Mouse (Mus musculus): ENCODE results near the gene Nrn1l. TPM values are rescaled to one million over a fixed set of nuclear protein-coding genes. Genes with fewer than 3 reads are reported as not detected.
A peak's percentile ranks its signal among the peaks of the same experiment; 100 is the strongest.

Nrn1l gene
- total RNA-seq (2015) (0.42 TPM in 1 of 2 replicates, not detected in the other), total RNA-seq (2017) (not detected in 2 replicates)

- no peak for ATAC-seq (ENCODE audit: poor library complexity, severe bottlenecking)
These were observed at the start of gene Nrn1l for GRCm38 (mm10) chr8:105893339-105893738. Nrn1l (plus strand) TSS chr8:105893567.

GRCm38 (mm10) chr8:105846678-105847077 lies 46.7 kb upstream of the Nrn1l start:
- no peak for ATAC-seq (ENCODE audit: poor library complexity, severe bottlenecking)

- no peak for ATAC-seq (ENCODE audit: poor library complexity, severe bottlenecking)
These were observed 43.4 kb upstream of the Nrn1l start for GRCm38 (mm10) chr8:105850014-105850413.

GRCm38 (mm10) chr8:105850611-105851010 lies 42.8 kb upstream of the Nrn1l start:
- ATAC-seq (ENCODE audit: poor library complexity, severe bottlenecking), result no peak

- peak; percentile 70 for ATAC-seq (ENCODE audit: poor library complexity, severe bottlenecking)
These were observed 41.7 kb upstream of the Nrn1l start for GRCm38 (mm10) chr8:105851651-105852143.

- no peak for ATAC-seq (ENCODE audit: poor library complexity, severe bottlenecking)
These were observed 41.1 kb upstream of the Nrn1l start for GRCm38 (mm10) chr8:105852146-105852729.

- no peak for ATAC-seq (ENCODE audit: poor library complexity, severe bottlenecking)
These were observed 40.2 kb upstream of the Nrn1l start, which contains the start of gene Cenpt for GRCm38 (mm10) chr8:105853178-105853577. Cenpt (minus strand) TSS chr8:105853278.

GRCm38 (mm10) chr8:105854303-105854702 lies 39.1 kb upstream of the Nrn1l start:
- no peak for ATAC-seq (ENCODE audit: poor library complexity, severe bottlenecking)

GRCm38 (mm10) chr8:105854715-105855216 lies 38.6 kb upstream of the Nrn1l start, which contains the start of gene Thap11:
Thap11 (plus strand) TSS chr8:105855132.
- peak; percentile 74 for ATAC-seq (ENCODE audit: poor library complexity, severe bottlenecking)

GRCm38 (mm10) chr8:105855248-105856167 lies 37.9 kb upstream of the Nrn1l start:
- ATAC-seq (ENCODE audit: poor library complexity, severe bottlenecking), result peak; percentile 0; the same call in 1 of the 2 replicates

GRCm38 (mm10) chr8:105856168-105856835 lies 37.1 kb upstream of the Nrn1l start:
- ATAC-seq (ENCODE audit: poor library complexity, severe bottlenecking), result no peak

GRCm38 (mm10) chr8:105858495-105858894 lies 34.9 kb upstream of the Nrn1l start:
- ATAC-seq (ENCODE audit: poor library complexity, severe bottlenecking), result peak; percentile 37

GRCm38 (mm10) chr8:105859314-105859713 lies 34.1 kb upstream of the Nrn1l start:
- no peak for ATAC-seq (ENCODE audit: poor library complexity, severe bottlenecking)

- peak; percentile 89 for ATAC-seq (ENCODE audit: poor library complexity, severe bottlenecking)
These were observed 33.0 kb upstream of the Nrn1l start, which contains the start of gene Nutf2 for GRCm38 (mm10) chr8:105860143-105860981. Nutf2 (plus strand) TSS chr8:105860580.

GRCm38 (mm10) chr8:105861951-105862350 lies 31.4 kb upstream of the Nrn1l start:
- no peak for ATAC-seq (ENCODE audit: poor library complexity, severe bottlenecking)

- no peak for ATAC-seq (ENCODE audit: poor library complexity, severe bottlenecking)
These were observed 26.9 kb upstream of the Nrn1l start for GRCm38 (mm10) chr8:105866364-105867029.

GRCm38 (mm10) chr8:105874301-105874700 lies 19.1 kb upstream of the Nrn1l start:
- no peak for ATAC-seq (ENCODE audit: poor library complexity, severe bottlenecking)

GRCm38 (mm10) chr8:105880754-105881520 lies 12.4 kb upstream of the Nrn1l start, which contains the start of gene Edc4:
Edc4 (plus strand) TSS chr8:105880881.
- peak; percentile 99 for ATAC-seq (ENCODE audit: poor library complexity, severe bottlenecking)
